In genomic region chr13:16014166-16014565, GRCm38 (mm10) we compare ENCODE assay signal across 25 mouse cellular contexts. TPM values are rescaled to one million over a fixed set of nuclear protein-coding genes. Genes with fewer than 3 reads are reported as not detected.
A peak's percentile ranks its signal among the peaks of the same experiment; 100 is the strongest.
DNase-seq lines count a peak whose midpoint lies in the region; TF ChIP-seq lines count a peak whose summit lies in the region.
"Had no signal": no experiment of that assay in that cellular context is flagged by ENCODE, and none has a peak within 500 bp of the region (broad histone marks: within the 10 kb centered on the region; RNA-seq: fewer than 3 reads in every experiment).

No protein-coding gene starts in this region.

- peaks cover 3% of the 10 kb centered on the region for H3K4me1 ChIP-seq in embryonic fibroblast, embryonic 13.5 days (ENCODE audit: control insufficient read depth, insufficient read depth, low read length)

- peak overlapping the region; percentile 38 for H3K4me3 ChIP-seq in embryonic fibroblast, embryonic 13.5 days (ENCODE audit: insufficient read depth, low read length)
- H3K4me3 ChIP-seq: embryonic facial prominence, embryonic 15.5 days; erythroblast, embryonic 14.5 days; forebrain, embryonic 12.5 days; forebrain, embryonic 15.5 days; heart, adult 2 months; heart, embryonic 10.5 days; heart, embryonic 13.5 days; hindbrain, embryonic 12.5 days; hindbrain, embryonic 15.5 days had no signal

- TF ChIP-seq CTCF in embryonic fibroblast, embryonic 13.5 days (IDR thresholded peaks at IDR 0.05; ENCODE audit: borderline replicate concordance, insufficient read depth, low read length), result no peak

- H3K27ac ChIP-seq in embryonic fibroblast, embryonic 13.5 days (ENCODE audit: insufficient read depth, low read length), result peak overlapping the region; percentile 57; the same call in 1 of the 2 replicates
- H3K27ac ChIP-seq: embryonic facial prominence, embryonic 15.5 days; forebrain, embryonic 12.5 days; forebrain, embryonic 15.5 days; heart, adult 2 months; heart, embryonic 10.5 days; heart, embryonic 13.5 days; hindbrain, embryonic 12.5 days; hindbrain, embryonic 15.5 days had no signal

- TF ChIP-seq POLR2A in embryonic fibroblast, embryonic 13.5 days (IDR thresholded peaks at IDR 0.05; ENCODE audit: low read depth, low read length), result peak; percentile 58

- DNase-seq in heart, adult 11 months, result peak; percentile 54
- DNase-seq in heart, postnatal 25 days (ENCODE audit: low spot score), result no peak
- peak; percentile 56 for DNase-seq in 3T3-L1 (ENCODE audit: low read depth, low spot score)
- peak; percentile 42 for DNase-seq in Muller cell, postnatal 12 days (ENCODE audit: inconsistent ontology term)
- DNase-seq in neural tube, embryonic 10.5 days (ENCODE audit: extremely low spot score, low spot score), result no peak
- no peak for DNase-seq in layer of hippocampus, postnatal 14 days (ENCODE audit: low spot score in 2 of 2)
- DNase-seq: adrenal gland, adult 2 months; adrenal gland, postnatal 14 days; cerebellum, adult 11-12 months; cerebellum, adult 8-10 months; cerebellum, postnatal 10 days; cerebellum, postnatal 36 days; embryo, embryonic 11 days; gastrocnemius, postnatal 25 days; heart, adult 2 months; heart, postnatal 14 days had no signal

- intact Hi-C loops in heart, postnatal 25 days (cut with DNase I), result loop anchor here (5.0 to 10.0 kb wide), 3 partner anchors 748 to 1013 kb away; no protein-coding TSS in a partner anchor

RNA-seq across cellular contexts. Expression of gene Inhba, which starts 2.5 kb away (rescaled TPM):
- total RNA-seq in heart, postnatal 25 days (2021), result 1 to 10 TPM; 3.1 to 3.8 TPM
- 105 and 296 TPM in 2 replicates for polyA plus RNA-seq in embryonic fibroblast, embryonic 13.5 days (2011; ENCODE audit: insufficient read length, low read depth, missing spikeins)
- total RNA-seq in layer of hippocampus, postnatal 14 days (2021), result 1 to 10 TPM; 4.7 to 4.9 TPM
- polyA plus RNA-seq: erythroblast, embryonic 14.5 days had no signal

Comparison
In these comparisons a context has a peak if more than half of its experiments do, and no peak if none do; other contexts are left out.
1. DNase-seq: peak in heart, adult 11 months (single experiment), 3T3-L1 (single experiment) and Muller cell, postnatal 12 days (single experiment); none in heart, postnatal 25 days (single experiment), neural tube, embryonic 10.5 days (single experiment) and layer of hippocampus, postnatal 14 days (0 of 2).